Mouse (Mus musculus) E14TG2a.4 (cell line): ENCODE measurements at regions not wholly inside any gene's neighbourhood (a gene's known extent, or its start where the extent isn't known, plus 50 kb on each side); places are given as distances from the start of the nearest gene placed in this dataset.

Experiments
- H3K27me3 ChIP-seq: 2 replicates; pipeline ENCODE4 v1.6.1; 2014; ENCODE audit warnings: low read length, control low read depth; ENCODE audit not compliant: insufficient read depth
- H3K36me3 ChIP-seq: 2 replicates; pipeline ENCODE4 v1.6.1; 2014; ENCODE audit warnings: low read length, control low read depth; ENCODE audit not compliant: insufficient read depth
- H3K4me1 ChIP-seq: replicated peaks from 2 replicates; pipeline ENCODE4 v1.6.1; 2014; ENCODE audit warnings: low read depth, low read length, control low read depth
- H3K4me3 ChIP-seq: replicated peaks from 2 replicates; pipeline ENCODE4 v1.5.1; 2014; ENCODE audit warnings: mild to moderate bottlenecking, low read length
- H3K9me3 ChIP-seq: 2 replicates; pipeline ENCODE4 v1.6.1; 2014; ENCODE audit warnings: low read length, control low read depth
- CTCF ChIP-seq: conservative IDR thresholded peaks from 2 replicates; pipeline ENCODE4 v1.5.1; 2014; ENCODE audit warnings: low read length
- NANOG ChIP-seq: IDR thresholded peaks from 2 replicates; pipeline ENCODE4 v1.6.1; 2014; ENCODE audit warnings: borderline replicate concordance, low read length, mixed read lengths
- POU5F1 ChIP-seq: IDR thresholded peaks from 2 replicates; pipeline ENCODE4 v1.6.1; 2014; ENCODE audit warnings: low read length, borderline replicate concordance

GRCm38 (mm10) chr13:60291344-60291743 is 114.2 kb upstream of the Gas1 start:
- Histone ChIP-seq H3K4me1 (no peaks in the 10 kb centered on the region), H3K36me3 (no peaks in the 10 kb centered on the region), H3K9me3 (peaks cover 4% of the 10 kb centered on the region; the same call in 1 of the 2 replicates), H3K27me3 (no peaks in the 10 kb centered on the region), H3K4me3 (no peak overlapping the region)
- no peak for TF ChIP-seq CTCF
- TF ChIP-seq POU5F1, result no peak
- no peak for TF ChIP-seq NANOG

- Histone ChIP-seq H3K4me3 (no peak overlapping the region), H3K9me3 (peaks cover 4% of the 10 kb centered on the region; the same call in 1 of the 2 replicates)
- TF ChIP-seq CTCF, result no peak
- no peak for TF ChIP-seq POU5F1
- no peak for TF ChIP-seq NANOG
These were observed 119.2 kb upstream of the Gas1 start for GRCm38 (mm10) chr13:60296201-60296895.

GRCm38 (mm10) chr13:60296896-60297275 is 119.7 kb upstream of the Gas1 start:
- Histone ChIP-seq H3K4me3 (no peak overlapping the region), H3K36me3 (no peaks in the 10 kb centered on the region)
- TF ChIP-seq POU5F1, result no peak
- TF ChIP-seq CTCF, result no peak
- no peak for TF ChIP-seq NANOG

More at GRCm38 (mm10) chr13:60296201-60296895, 119.2 kb upstream of the Gas1 start:
- no peaks in the 10 kb centered on the region for H3K36me3 ChIP-seq
- no peaks in the 10 kb centered on the region for H3K27me3 ChIP-seq
- H3K4me1 ChIP-seq, result no peaks in the 10 kb centered on the region

GRCm38 (mm10) chr13:60298575-60298974 is 121.4 kb upstream of the Gas1 start:
- Histone ChIP-seq H3K36me3 (no peaks in the 10 kb centered on the region), H3K4me3 (no peak overlapping the region), H3K4me1 (no peaks in the 10 kb centered on the region), H3K9me3 (peaks cover 4% of the 10 kb centered on the region; the same call in 1 of the 2 replicates), H3K27me3 (no peaks in the 10 kb centered on the region)
- TF ChIP-seq CTCF, result no peak
- no peak for TF ChIP-seq NANOG

More at GRCm38 (mm10) chr13:60296896-60297275, 119.7 kb upstream of the Gas1 start:
- Histone ChIP-seq H3K27me3 (no peaks in the 10 kb centered on the region), H3K9me3 (peaks cover 4% of the 10 kb centered on the region; the same call in 1 of the 2 replicates), H3K4me1 (no peaks in the 10 kb centered on the region)

- no peaks in the 10 kb centered on the region for H3K27me3 ChIP-seq
- no peaks in the 10 kb centered on the region for H3K36me3 ChIP-seq
- TF ChIP-seq NANOG, result no peak
- no peak for TF ChIP-seq CTCF
- TF ChIP-seq POU5F1, result no peak
- H3K9me3 ChIP-seq, result peaks cover 4% of the 10 kb centered on the region; the same call in 1 of the 2 replicates
- no peaks in the 10 kb centered on the region for H3K4me1 ChIP-seq
- H3K4me3 ChIP-seq, result no peak overlapping the region
These were observed 121.9 kb upstream of the Gas1 start for GRCm38 (mm10) chr13:60299076-60299475.

GRCm38 (mm10) chr13:60303561-60303960 is 126.4 kb upstream of the Gas1 start:
- Histone ChIP-seq H3K36me3 (no peaks in the 10 kb centered on the region), H3K27me3 (no peaks in the 10 kb centered on the region), H3K9me3 (no peaks in the 10 kb centered on the region), H3K4me3 (no peak overlapping the region), H3K4me1 (no peaks in the 10 kb centered on the region)
- TF ChIP-seq POU5F1 (no peak), NANOG (no peak), CTCF (no peak)

GRCm38 (mm10) chr13:60305028-60305810 is 128.1 kb upstream of the Gas1 start:
- TF ChIP-seq CTCF (no peak), NANOG (no peak), POU5F1 (no peak)
- Histone ChIP-seq H3K4me1 (no peaks in the 10 kb centered on the region), H3K9me3 (no peaks in the 10 kb centered on the region), H3K4me3 (no peak overlapping the region), H3K27me3 (no peaks in the 10 kb centered on the region), H3K36me3 (no peaks in the 10 kb centered on the region)

- Histone ChIP-seq H3K4me1 (no peaks in the 10 kb centered on the region), H3K4me3 (no peak overlapping the region), H3K27me3 (no peaks in the 10 kb centered on the region), H3K36me3 (no peaks in the 10 kb centered on the region), H3K9me3 (no peaks in the 10 kb centered on the region)
- TF ChIP-seq NANOG (no peak), CTCF (no peak), POU5F1 (no peak)
These were observed 131.1 kb upstream of the Gas1 start for GRCm38 (mm10) chr13:60308062-60308801.

- Histone ChIP-seq H3K27me3 (no peaks in the 10 kb centered on the region), H3K4me1 (no peaks in the 10 kb centered on the region), H3K4me3 (no peak overlapping the region), H3K9me3 (no peaks in the 10 kb centered on the region), H3K36me3 (no peaks in the 10 kb centered on the region)
- TF ChIP-seq NANOG, result no peak
- TF ChIP-seq CTCF, result no peak
- no peak for TF ChIP-seq POU5F1
These were observed 132.3 kb upstream of the Gas1 start for GRCm38 (mm10) chr13:60309482-60309881.
